Mouse (Mus musculus) heart, postnatal 0 days (tissue): ENCODE data around the gene Inpp1.

ENCODE experiments used
- CTCF ChIP-seq: IDR thresholded peaks from 2 replicates; pipeline ENCODE4 v1.5.1; 2016; ENCODE audit warnings: antibody characterized with exemption, control low read depth, low read depth
- EP300 ChIP-seq: IDR thresholded peaks from 2 replicates; pipeline ENCODE4 v1.6.1; 2016; ENCODE audit warnings: antibody characterized with exemption, low read depth

DNA sequence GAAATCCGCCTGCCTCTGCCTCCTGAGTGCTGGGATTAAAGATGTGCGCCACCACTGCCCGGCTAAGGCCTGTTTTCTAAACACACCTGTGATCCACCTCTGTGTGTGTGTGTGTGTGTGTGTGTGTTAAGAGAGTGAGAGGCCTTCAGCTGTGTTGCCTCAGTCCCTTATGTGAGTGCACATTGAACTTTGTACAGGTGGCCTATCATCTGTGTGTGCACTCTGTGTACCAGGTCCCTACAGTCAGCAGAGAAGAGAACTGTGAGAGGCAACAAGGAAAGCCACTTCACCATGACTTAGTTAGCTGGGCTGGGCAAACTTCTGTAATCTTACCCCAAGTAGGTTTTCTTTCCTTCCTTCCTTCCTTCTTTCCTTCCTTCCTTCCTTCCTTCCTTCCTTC is 21.6 kb upstream of the Inpp1 start:
- TF ChIP-seq CTCF (no peak), EP300 (no peak)
